ENCODE assay signal across 15 mouse cellular contexts in genomic region chr9:96954063-96954809, GRCm38 (mm10).
DNase-seq lines count a peak whose midpoint lies in the region; ATAC-seq lines count a peak whose summit lies in the region.
"Had no signal": no experiment of that assay in that cellular context is flagged by ENCODE, and none has a peak within 500 bp of the region (broad histone marks: within the 10 kb centered on the region; RNA-seq: fewer than 3 reads in every experiment).

No protein-coding gene starts in this region.

- H3K9ac ChIP-seq in heart, embryonic 14.5 days (ENCODE audit: low read length) = peak overlapping the region; percentile 55
- H3K9ac ChIP-seq in midbrain, embryonic 12.5 days (replicated peaks) = no peak overlapping the region
- no peak overlapping the region for H3K9ac ChIP-seq in midbrain, embryonic 14.5 days (replicated peaks; ENCODE audit: low read length)
- H3K9ac ChIP-seq: lung, embryonic 14.5 days; midbrain, embryonic 15.5 days had no signal

- H3K4me1 ChIP-seq in heart, embryonic 14.5 days (ENCODE audit: control insufficient read depth in 2 of 2, insufficient read depth in 2 of 2, low read length in 2 of 2) = peaks cover 84 to 93% of the 10 kb centered on the region in 2 experiments
- H3K4me1 ChIP-seq in midbrain, embryonic 12.5 days = peaks cover 56% of the 10 kb centered on the region
- H3K4me1 ChIP-seq in midbrain, embryonic 14.5 days (ENCODE audit: control insufficient read depth, insufficient read depth, low read length) = peaks cover 24% of the 10 kb centered on the region

- DNase-seq in adrenal gland, adult 8-10 months = peak; percentile 35
- DNase-seq in adrenal gland, postnatal 25 days = no peak
- no peak for DNase-seq in heart, adult 18-20 months
- DNase-seq in midbrain, embryonic 14.5 days = no peak
- DNase-seq in thymus, postnatal 4 days = peak; percentile 27
- no peak for DNase-seq in thymus, postnatal 0 days (ENCODE audit: low spot score)
- DNase-seq: cerebellum, adult 9-10 months; kidney, postnatal 14 days; lung, embryonic 14.5 days; retina, postnatal 1 day had no signal

- H3K4me2 ChIP-seq in heart, embryonic 14.5 days (ENCODE audit: low read length) = no peak overlapping the region
- no peak overlapping the region for H3K4me2 ChIP-seq in midbrain, embryonic 12.5 days (replicated peaks)
- no peak overlapping the region for H3K4me2 ChIP-seq in midbrain, embryonic 14.5 days (ENCODE audit: low read length)
- H3K4me2 ChIP-seq: liver, embryonic 11.5 days; lung, embryonic 14.5 days; midbrain, embryonic 15.5 days had no signal

- no peaks in the 10 kb centered on the region for H3K9me3 ChIP-seq in heart, embryonic 14.5 days (ENCODE audit: control insufficient read depth, low read length)
- no peaks in the 10 kb centered on the region for H3K9me3 ChIP-seq in midbrain, embryonic 12.5 days
- no peaks in the 10 kb centered on the region for H3K9me3 ChIP-seq in midbrain, embryonic 14.5 days (ENCODE audit: control insufficient read depth, low read length)
- H3K9me3 ChIP-seq: midbrain, embryonic 15.5 days had no signal

- no peak overlapping the region for H3K4me3 ChIP-seq in heart, embryonic 14.5 days (ENCODE audit: control insufficient read depth in 1 of 2, insufficient read depth in 1 of 2, low read depth in 1 of 2, low read length in 2 of 2)
- H3K4me3 ChIP-seq in midbrain, embryonic 12.5 days = no peak overlapping the region
- no peak overlapping the region for H3K4me3 ChIP-seq in midbrain, embryonic 14.5 days (replicated peaks; ENCODE audit: low read depth, low read length)
- H3K4me3 ChIP-seq: midbrain, embryonic 15.5 days had no signal

- H3K36me3 ChIP-seq in heart, embryonic 14.5 days (ENCODE audit: control insufficient read depth, insufficient read depth, low read length) = no peaks in the 10 kb centered on the region
- H3K36me3 ChIP-seq in midbrain, embryonic 12.5 days = no peaks in the 10 kb centered on the region
- H3K36me3 ChIP-seq in midbrain, embryonic 14.5 days (ENCODE audit: control insufficient read depth, insufficient read depth, low read length) = no peaks in the 10 kb centered on the region
- H3K36me3 ChIP-seq: midbrain, embryonic 15.5 days had no signal

- ATAC-seq in heart, embryonic 14.5 days (ENCODE audit: insufficient number of reproducible peaks, insufficient read depth, low FRiP score, low read depth) = no peak
- ATAC-seq in midbrain, embryonic 12.5 days (ENCODE audit: low FRiP score, low read depth) = no peak
- no peak for ATAC-seq in midbrain, embryonic 14.5 days (ENCODE audit: low FRiP score, low TSS enrichment)
- ATAC-seq: forebrain, embryonic 14.5 days; midbrain, embryonic 15.5 days had no signal

- 65% methylated on average over 15 of the region's 15 CpGs for WGBS in heart, embryonic 14.5 days
- 82% methylated on average over 15 of the region's 15 CpGs for WGBS in midbrain, embryonic 12.5 days
- 77% methylated on average over 15 of the region's 15 CpGs for WGBS in midbrain, embryonic 14.5 days

- no peaks in the 10 kb centered on the region for H3K27me3 ChIP-seq in heart, embryonic 14.5 days (ENCODE audit: control insufficient read depth, insufficient read depth, low read length)
- no peaks in the 10 kb centered on the region for H3K27me3 ChIP-seq in midbrain, embryonic 12.5 days
- H3K27me3 ChIP-seq in midbrain, embryonic 14.5 days (ENCODE audit: control insufficient read depth, insufficient read depth, low read length) = no peaks in the 10 kb centered on the region
- H3K27me3 ChIP-seq: midbrain, embryonic 15.5 days had no signal

- H3K27ac ChIP-seq in heart, embryonic 14.5 days (replicated peaks in 1 of 2; ENCODE audit: control insufficient read depth in 1 of 2, insufficient read depth in 1 of 2, low read depth in 2 of 2, low read length in 2 of 2) = peak overlapping the region; percentile 94 to 97
- H3K27ac ChIP-seq in midbrain, embryonic 12.5 days (replicated peaks) = peak overlapping the region; percentile 46; the same call in 1 of the 2 replicates
- no peak overlapping the region for H3K27ac ChIP-seq in midbrain, embryonic 14.5 days (replicated peaks; ENCODE audit: low read depth, low read length)
- H3K27ac ChIP-seq: midbrain, embryonic 15.5 days had no signal

Comparison
In these comparisons a context has a peak if more than half of its experiments do, and no peak if none do; other contexts are left out.
1. DNase-seq: peak in adrenal gland, adult 8-10 months (single experiment) and thymus, postnatal 4 days (single experiment); none in adrenal gland, postnatal 25 days (single experiment), heart, adult 18-20 months (0 of 2), midbrain, embryonic 14.5 days (single experiment) and thymus, postnatal 0 days (single experiment).